Mouse (Mus musculus): ENCODE data around the gene Tlnrd1. TPM values are rescaled to one million over a fixed set of nuclear protein-coding genes. Genes with fewer than 3 reads are reported as not detected.

Gene Tlnrd1
- total RNA-seq, 1 experiment from 2014 or later = 17.8 TPM

DNA sequence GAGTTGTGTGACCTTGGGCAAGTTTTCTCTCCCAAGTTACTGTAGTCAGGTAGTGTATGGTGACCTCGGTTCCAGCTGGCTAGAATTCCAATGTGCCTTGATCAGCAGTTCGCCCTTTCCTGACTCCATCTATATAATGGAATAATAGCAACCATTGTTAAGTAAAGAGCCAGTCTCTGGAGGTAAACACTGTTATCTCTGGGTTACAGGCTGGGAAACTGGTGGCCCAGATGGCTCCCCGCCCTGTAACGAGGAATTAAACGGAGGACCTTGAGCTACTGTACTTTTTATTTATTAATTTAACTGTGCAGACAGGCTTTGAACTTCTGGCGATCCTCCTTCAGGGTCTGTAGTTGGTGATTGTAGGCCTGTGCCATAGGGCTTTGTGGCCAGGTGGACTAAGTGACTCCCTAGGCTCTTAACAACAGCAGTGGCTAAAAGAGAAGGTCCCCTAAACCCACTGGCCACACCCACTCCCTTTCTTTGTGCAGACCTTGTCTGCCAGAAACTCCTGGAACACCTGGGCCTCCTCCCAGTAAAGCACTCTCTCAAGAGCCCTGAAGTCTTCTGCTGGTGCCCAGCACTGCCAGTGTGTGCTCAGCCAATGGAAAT lies 922 bp upstream of the Tlnrd1 start:
- DNase-seq = no peak

DNA sequence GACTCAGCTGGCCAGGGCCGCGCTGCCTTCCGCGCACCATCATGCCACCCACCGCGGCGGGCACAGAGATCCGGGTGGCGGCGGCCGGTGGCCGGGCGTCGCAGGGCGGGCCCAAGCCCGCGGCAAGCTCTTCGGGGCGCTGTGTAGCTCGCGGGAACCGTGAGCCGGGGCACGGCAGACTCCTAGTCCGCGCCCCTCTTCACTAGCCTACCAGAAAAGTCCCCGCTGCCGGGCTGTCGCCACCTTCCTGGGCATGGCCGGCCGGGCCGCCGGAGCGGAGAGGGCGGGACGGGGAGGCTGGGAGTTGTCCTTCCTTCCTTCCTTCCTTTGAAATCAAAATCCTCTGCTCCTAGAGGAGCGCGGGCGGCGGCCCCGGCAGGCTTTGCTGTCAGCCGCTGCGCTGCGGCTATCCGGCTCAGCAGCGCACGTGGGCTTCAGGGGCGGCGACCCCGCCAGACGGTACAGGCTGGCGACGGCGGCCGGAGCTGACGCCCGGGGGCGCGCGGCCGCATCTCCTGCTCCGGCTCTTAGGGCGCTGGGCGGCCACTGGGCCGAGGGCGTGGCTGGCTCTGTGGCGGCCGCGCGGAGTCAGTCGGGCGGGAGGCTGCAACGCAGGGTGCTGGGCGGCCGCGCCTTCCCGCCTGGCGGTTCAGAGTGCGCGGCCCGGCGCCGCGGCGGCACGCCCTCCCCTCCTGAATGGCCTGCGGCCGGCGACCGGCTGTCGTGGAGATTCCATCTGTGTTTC lies 657 bp downstream of the Tlnrd1 start:
- DNase-seq = peak; percentile 91

DNA sequence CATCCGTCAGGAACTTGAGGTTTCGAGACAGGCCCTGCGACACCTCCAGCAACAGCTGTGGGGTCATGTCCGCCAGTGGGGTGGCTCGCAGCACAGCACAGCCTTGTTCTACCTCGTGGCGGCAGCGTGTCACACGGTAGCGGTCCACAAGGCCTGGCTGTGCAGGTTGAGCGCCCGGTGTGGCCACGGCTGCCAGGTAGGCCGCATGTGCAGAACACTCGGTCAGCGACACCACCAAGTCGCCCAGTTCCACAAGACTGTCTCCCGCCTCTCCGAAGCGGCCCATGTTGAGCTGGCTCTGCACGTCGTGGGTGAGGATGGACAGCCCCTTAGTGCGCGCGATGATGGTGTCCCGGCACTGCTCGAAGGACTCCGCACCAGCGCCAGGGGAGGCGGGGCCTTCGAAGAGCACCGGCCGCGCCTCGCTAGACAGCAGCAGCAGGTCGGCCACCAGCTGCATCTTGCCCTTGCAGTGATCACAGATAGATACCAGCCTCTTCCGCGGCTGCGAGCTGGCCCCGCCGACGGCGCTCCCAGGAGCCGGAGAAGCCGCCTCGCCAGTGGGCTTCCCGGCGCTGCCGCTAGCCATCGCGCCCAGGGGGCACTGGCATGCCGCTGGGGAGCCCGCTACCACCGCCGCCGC lies 1.4 kb downstream of the Tlnrd1 start:
- peak; percentile 87 for DNase-seq

DNA sequence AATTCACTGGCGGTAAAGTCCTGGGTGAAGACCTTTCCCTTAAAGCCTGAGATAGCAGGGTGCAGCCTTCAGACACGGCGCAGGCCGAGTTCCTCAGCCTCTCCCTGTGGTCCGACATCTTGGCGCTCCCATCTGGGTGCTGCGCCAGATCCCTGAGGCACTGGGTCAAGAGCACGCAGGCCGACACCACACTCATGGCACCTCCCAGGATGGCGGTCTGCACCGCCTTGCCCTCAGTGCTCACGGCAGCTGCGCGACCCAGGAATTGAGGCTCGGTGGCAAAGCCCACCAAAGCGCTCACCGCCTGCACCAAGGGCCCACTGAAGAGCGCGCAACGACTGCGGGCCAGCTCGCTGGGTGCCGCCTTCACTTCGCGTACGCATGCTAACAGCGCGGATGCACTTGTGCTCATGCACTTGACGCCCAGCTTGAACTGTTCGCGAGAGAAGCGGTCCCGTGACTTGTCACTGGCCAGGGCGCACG lies 1.9 kb downstream of the Tlnrd1 start:
- no peak for DNase-seq

DNA sequence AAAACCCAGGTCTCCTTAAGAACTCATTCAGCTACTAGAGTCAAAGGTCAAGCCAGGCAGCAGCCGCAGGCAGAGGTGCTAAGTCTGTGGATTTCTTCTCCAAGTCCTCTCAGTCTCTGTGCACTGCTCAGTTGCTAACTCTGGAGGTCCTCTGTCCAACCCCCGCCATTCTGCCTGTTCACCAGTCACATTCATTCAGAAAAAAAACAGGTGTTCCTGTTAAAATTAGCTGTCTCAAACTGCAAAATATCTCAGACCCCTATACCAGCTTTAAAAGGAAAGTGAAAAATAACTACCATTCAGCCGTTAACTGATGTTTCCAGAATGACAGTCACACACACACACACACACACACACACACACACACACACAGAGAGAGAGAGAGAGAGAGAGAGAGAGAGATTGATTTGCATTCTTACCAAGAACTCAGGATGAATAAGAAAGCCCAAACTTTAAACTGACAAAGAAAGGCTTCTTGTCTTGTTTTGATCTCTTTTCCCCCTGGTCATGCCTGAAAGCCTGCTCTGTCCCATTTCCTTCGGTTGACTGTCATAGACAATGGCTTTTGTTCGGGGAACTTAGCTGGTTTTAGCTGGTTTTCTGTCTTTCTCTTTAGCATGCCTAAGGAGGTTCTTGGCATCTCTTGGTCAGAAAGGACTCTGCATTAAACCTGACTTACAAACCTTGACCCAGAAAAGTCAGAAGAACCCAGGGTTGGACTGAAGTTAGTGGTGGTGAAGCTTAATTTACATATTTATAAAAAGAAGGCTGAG lies 5.2 kb downstream of the Tlnrd1 start:
- no peak for DNase-seq

DNA sequence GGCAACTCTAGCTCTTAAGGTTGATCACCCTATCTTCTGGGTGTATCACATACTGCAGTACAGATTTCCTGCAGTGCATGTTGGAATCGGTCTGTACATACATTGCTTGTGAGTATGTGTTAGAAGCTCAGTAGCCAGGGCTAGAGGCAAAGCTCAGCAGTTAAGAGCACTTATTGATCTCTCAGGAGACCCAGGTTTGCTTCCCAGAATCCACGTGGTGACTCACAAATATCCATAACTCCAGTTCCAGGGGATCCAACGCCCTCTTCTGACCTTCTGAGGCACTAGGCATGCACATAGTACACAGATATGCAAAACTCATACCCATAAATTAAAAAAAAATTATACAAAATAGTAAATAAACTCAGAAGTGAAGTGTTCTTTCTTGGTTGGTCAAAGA lies 7.0 kb downstream of the Tlnrd1 start:
- DNase-seq = no peak

DNA sequence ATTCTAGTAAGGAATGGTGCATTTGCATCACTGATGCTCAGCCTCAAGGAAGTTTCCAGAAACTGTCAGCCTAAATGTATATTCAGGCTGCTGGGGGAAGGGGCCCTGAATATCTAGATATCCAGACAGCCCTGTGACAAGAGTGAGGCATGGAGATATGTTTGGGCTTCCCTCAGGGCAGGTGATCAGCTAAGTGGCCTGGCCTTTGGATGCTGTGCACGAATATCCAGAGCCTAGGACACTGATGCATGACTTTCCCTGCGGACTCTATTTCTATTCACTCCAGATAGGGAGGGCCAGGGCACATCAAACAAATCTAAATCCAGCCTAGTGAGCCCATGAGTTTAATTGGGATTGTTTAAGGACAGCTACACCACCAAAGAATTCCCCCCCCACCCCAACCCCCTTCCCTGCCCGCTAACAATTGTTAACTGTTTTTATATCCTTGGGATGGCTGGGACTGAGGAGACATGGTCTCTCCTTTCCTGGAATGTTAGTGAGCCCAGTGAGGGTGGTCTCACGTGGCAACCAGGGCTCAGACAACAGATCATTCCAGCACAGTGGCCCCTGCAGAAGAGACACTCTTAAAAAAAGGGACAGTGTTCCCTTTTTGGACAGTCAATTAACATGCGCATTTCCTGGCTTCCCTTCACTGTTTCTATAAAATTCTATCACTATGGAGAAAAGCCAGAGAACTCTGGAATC lies 14.1 kb downstream of the Tlnrd1 start:
- no peak for DNase-seq

DNA sequence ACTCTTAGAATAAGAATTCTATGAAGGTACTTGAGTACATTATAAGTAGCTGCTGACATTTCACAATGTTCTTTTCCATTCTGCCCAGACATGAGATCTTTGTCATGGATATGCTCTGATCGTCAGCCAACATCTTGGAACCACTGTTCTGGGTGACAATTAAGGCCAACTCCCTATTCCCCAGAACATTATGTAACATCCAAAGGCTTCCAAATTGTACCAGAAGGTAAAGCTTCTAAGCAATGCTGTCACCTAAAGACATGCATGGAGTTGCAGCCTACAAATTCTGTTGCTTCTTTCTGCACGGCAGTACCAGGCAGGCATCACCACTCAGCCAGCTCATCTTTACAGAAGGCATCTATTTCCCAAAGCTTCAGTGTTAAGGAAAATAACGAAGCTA lies 15.9 kb downstream of the Tlnrd1 start:
- DNase-seq = no peak

DNA sequence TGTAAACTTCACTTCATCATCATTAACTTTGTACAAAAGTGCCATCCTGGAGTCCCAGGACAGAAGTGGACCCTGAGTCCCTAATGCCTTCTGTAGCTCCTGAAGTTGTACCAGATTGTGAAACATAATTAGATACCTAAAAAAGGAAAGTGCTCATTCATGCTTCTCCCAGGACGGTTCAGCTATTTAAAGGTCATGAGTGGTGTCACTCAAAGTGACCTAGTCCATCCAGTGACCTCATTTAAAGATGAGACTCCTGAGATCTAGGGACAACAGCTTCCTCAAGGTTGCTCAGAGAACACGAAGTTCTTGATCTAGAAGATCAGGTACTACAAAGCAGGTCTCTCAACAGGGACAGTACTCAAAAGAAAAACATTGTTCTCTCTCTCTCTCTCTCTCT lies 20.6 kb downstream of the Tlnrd1 start:
- no peak for DNase-seq

DNA sequence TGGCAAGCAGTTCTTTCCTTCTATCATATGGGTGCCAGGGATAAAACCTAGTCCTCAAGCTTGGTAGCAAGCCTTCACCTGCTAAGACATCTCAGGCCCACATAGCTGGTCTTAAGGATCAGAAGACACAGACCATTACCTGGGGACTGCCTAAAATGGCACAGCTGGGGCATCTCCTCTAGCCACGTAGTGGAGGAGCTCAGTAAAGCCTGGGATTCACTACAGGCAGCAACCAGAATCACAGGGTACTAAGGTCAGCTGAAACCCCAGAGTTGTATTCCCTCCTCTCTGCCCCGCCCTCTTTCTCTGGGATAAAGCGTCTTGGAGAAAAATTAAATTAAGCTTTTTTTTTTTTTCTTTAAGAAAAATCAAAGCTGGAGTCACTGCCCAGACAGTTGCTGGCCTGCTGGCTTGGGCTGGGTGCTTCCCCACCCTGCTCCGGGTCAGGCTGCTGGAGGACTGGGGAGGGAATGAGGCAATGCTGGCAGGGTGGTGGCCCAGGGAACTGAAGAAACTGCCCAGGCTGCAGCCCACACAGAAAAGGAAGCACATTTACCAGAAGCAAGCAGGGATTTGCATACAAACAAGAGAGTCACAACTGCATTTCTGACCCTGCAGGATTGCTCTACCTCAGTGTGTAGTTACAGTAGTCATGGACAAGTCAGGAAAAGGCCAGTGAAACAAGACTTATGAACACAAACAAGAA lies 24.6 kb downstream of the Tlnrd1 start:
- DNase-seq = peak; percentile 44

DNA sequence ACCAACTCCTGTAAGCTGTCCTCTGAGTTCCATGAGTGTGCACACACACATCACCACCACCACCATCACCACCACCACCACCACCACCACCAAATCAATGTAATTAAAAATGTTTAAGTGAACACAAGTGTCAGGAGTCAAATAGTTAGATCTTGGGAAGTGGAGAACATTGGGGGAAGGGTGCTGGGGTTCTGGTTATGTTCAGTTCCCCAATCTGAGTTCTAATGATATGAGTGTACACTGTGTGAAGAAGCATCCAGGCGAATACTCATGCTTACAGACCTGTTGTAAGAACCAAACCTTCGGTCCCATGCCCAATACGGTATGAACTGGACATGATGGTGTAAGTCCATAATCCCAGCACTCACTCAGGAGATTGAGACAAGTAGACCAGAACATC lies 26.2 kb downstream of the Tlnrd1 start:
- DNase-seq = no peak

DNA sequence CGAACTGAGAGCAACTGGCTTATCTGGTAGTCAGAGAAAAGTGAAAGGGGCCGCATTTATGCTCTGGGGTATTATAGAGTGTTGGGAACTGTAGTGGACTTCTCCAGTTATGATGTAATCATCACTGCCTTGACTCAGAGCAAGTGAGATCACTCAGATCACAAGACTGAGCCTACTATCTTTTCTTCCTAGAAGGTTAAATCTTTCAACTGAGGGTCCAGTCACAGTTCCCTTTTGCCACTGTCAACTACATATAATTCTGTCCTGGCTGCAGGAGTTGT lies 27.0 kb downstream of the Tlnrd1 start:
- no peak for DNase-seq

DNA sequence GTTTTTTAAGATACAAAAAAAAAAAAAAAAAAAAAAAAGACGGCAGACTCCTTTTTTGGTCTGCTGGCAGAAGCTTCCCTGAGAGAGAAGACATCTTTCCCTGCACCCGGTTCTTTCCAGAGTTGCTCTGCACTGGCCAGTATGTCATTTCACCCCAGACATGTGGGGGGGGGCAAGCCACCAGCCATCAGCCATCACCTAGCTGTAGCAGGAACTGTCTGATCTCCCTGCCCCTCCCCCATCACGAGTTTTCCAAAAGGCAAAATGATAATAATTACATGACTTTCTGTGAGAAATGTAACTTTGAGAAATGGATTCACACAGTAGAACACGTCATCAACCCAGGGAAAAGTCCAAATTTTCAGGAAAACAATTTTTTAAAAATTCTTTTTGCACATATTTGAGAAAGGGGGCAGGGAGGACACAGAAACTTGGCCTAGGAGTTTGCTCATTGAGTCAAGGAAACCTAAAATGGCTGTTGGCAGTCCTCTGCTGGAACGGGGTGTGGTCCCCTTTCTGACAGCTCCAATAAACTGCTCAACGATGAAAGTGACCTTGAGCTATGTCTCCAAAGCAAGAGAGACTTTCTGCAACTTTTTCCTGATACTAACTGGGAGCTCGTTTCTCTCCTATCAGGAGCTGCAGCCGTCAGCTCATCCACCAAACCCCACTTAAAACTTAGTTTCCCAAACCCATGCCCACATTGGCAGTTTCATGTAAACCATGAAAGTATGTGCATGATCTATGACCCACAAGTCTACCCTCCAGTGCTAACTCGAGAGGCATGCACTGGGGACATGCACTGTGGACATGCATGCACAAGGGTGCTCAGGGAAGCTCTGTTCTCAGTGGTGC lies 27.5 kb downstream of the Tlnrd1 start:
- no peak for DNase-seq

DNA sequence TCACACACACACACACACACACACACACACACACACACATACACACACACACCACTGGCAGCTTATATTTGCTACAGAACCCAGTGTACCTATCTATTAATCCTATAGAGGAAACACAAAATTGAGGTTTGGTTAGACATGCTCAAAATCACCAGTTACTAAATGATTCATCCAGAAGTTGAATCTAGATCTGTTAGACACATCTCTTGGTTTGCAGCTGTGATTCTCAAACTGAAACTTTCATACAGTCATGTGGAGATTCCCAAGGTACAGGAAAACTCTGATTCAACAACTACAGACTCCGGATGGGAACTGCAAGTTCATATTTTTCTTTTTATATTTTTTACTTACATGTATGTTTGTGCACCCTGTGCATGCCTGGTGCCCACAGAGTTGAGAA lies 28.9 kb downstream of the Tlnrd1 start:
- no peak for DNase-seq

DNA sequence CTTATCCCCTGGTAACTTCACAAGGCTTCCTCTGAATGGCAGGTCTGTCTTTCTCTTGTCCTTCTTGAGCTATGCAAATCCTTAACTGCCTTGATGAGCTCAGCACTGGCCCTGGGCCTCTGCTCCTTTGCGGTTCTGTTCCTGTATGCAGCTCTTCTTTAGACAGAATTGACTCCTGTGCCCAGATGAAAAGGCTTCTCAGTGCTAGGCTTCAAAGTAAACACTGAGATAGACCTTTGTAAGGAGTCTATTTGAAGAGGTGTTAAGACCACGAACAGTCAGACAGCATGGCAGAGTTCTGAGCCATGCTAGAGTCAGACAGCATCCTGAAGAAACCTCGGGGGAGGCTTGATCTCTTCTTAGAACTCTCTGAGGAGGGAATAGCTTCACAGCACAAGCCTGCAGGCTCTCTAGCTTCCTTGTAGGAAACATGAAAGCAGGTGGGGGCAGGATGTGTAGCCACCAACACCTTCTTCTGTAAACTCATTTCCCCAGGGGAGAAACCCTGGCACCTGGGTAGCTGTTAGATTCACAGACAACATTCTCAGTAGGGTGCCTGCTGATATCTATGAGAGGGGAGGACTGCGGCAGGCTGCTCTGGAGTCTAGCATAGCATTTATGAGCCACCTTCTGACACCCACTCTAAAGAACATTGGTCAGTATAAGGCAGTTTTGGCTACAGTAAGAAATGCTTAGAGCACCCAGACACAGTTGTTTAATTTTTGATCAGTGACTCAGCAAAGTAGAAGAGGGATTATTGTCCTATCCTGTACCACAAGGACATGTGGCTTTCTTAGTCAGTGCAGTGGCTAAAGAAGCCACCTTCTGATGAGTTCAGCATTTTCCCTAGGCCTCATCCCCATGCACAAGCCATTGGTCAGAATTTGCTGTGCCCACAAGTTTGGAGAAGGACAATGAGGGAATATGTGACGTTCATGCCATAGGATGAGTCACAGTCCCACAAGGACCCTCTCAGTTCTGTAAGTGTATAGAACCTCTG lies 31.4 kb downstream of the Tlnrd1 start:
- no peak for DNase-seq

DNA sequence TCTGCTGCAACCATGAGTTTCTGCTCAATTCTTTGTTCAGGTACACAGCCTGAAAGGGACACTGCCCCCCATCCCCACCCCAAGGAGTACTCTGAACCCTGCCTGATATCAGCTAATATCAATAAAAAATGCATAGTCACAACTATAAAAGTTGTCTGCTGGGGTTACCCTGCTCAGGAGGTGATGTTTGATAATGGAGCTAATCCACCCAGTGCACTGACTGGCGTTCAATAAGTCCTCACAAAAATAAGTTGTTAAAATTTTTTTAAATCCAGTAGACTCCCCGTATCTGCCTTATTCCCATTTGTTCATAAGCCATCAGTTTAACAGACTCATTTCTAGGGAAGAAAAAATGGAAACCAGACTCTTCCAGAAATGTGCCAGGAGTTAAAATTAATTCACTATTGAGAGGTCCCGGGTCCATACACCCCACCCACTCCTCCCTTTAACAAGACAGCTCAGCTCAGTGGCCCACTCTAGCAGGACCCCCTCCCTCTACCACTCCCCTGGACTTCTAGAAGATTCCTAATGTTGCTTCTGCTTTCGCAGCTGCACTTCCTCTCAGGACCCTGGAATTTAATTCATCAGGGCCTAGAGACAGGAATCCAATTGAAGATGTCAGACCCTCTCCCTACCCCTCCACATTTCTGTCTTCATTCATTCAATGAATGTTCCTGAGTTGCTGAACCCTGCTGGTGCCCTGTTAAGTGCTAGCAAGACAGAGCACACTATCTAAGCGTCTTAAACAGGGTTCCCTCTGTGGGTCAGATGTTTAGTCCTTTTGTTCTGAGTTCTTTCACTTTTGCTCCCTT lies 32.3 kb downstream of the Tlnrd1 start:
- DNase-seq = no peak

DNA sequence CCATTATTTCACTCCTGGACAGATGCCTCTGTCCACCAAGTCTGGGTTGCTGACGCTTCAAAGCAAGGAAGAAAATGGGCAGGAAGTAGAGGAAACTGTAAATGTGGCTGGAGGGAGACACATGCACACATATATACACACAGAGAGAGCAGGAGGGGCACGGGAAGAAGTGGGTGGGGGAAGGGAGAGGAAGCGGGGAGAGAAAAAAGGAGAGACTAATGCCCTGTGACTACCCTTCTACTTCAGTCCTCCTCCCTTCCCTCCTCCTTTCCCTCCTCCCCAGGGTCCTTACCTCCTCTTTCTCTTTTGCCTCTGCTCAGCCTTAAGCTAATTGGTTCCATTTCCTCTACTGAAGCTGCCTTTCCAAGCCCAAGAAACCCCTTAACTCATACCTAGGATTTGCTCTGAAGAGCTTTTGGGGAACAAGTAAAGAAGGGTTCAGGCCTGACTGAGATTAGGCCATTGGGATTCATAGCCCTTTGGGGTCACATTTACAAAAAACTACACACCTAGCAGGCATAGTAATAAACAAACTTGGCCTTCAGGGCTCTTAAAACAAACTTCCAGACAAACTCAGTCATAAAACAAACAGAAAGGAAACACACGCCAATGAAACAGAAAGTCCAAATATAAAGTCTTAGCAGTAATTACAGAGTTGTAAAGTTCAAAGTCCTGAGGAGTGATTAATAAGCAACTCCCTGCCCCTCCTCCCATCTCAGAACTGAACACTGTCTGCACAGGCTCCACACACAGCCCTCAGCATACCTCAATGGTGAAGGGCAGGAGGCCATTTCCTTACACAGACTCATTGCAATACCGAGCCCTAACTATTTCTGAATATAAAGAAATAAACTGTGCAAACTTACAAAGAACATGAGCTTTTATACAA lies 36.7 kb downstream of the Tlnrd1 start:
- no peak for DNase-seq
